Mouse (Mus musculus) olfactory bulb, adult 2 months (tissue): ENCODE data around the gene Hspg2. TPM values are rescaled to one million over a fixed set of nuclear protein-coding genes. Genes with fewer than 3 reads are reported as not detected.

Source experiments
- H3K27ac ChIP-seq: fragments of 200-500 bp; 2 replicates; pipeline ENCODE4 v1.5.1; 2012; ENCODE audit warnings: low read depth, low read length; ENCODE audit not compliant: insufficient read depth
- H3K4me1 ChIP-seq: fragments of 200-500 bp; 2 replicates; pipeline ENCODE4 v1.6.1; 2012; ENCODE audit warnings: low read length; ENCODE audit not compliant: control insufficient read depth, insufficient read depth
- H3K4me3 ChIP-seq: fragments of 200-500 bp; 2 replicates; pipeline ENCODE4 v1.5.1; 2012; ENCODE audit warnings: mild to moderate bottlenecking, low read depth, low read length, moderate library complexity; ENCODE audit not compliant: insufficient read depth
- CTCF ChIP-seq: fragments of 200-500 bp; IDR thresholded peaks from 2 replicates; pipeline ENCODE4 v1.5.1; 2012; ENCODE audit warnings: low read depth, mild to moderate bottlenecking, low read length, moderate library complexity; ENCODE audit not compliant: insufficient read depth
- POLR2A ChIP-seq: fragments of 200-500 bp; IDR thresholded peaks from 2 replicates; pipeline ENCODE4 v1.6.1; 2012; ENCODE audit warnings: mild to moderate bottlenecking, low read depth, low read length, moderate library complexity; ENCODE audit not compliant: insufficient read depth
- WGBS: fragments of 180-500 bp; shearing (Covaris S2); methylation state at CpG from one replicate; pipeline ENCODE4 v1.1.7; 2018; 5-methylcytosine and 5-hydroxymethylcytosine counted together
- polyA plus RNA-seq: library from polyadenylated mRNA; stranded (reverse); fragments of >200 nt; gene quantifications from 2 replicates; pipeline ENCODE4 v1.2.4, GENCODE M21; 2012; ENCODE audit warnings: low replicate concordance; ENCODE audit not compliant: missing spikeins, insufficient read depth, insufficient read length

Hspg2 gene
- polyA plus RNA-seq, 1 experiment: not detected

- 95% methylated on average over 10 of the region's 10 CpGs for WGBS
- no peak for TF ChIP-seq POLR2A
- TF ChIP-seq CTCF: no peak
Measured at GRCm38 (mm10) chr4:137502183-137502582, 33.6 kb downstream of the Hspg2 start.

GRCm38 (mm10) chr4:137502801-137503200 lies 34.2 kb downstream of the Hspg2 start:
- H3K4me1 ChIP-seq: 0 out of 2 replicates have a peak, but pooled peaks cover 3% of the 10 kb centered on the region

More at GRCm38 (mm10) chr4:137502183-137502582, 33.6 kb downstream of the Hspg2 start:
- Histone ChIP-seq H3K4me1 (0 out of 2 replicates have a peak, but pooled peaks cover 6% of the 10 kb centered on the region), H3K27ac (no peak overlapping the region), H3K4me3 (no peak overlapping the region)

GRCm38 (mm10) chr4:137503509-137503971 lies 35.0 kb downstream of the Hspg2 start:
- TF ChIP-seq CTCF (no peak), POLR2A (no peak)
- WGBS: 52% methylated on average over 6 of the region's 6 CpGs
- Histone ChIP-seq H3K27ac (no peak overlapping the region), H3K4me3 (no peak overlapping the region), H3K4me1 (no peaks in the 10 kb centered on the region)

More at GRCm38 (mm10) chr4:137502801-137503200, 34.2 kb downstream of the Hspg2 start:
- Histone ChIP-seq H3K27ac (no peak overlapping the region), H3K4me3 (no peak overlapping the region)
- TF ChIP-seq POLR2A (no peak), CTCF (no peak)
- WGBS: 67% methylated on average over 7 of the region's 7 CpGs

- H3K4me1 ChIP-seq: peaks cover 11% of the 10 kb centered on the region
- no peak overlapping the region for H3K27ac ChIP-seq
- 91% methylated on average over 10 of the region's 10 CpGs for WGBS
Measured at GRCm38 (mm10) chr4:137506629-137507028, 38.1 kb downstream of the Hspg2 start.

GRCm38 (mm10) chr4:137509528-137509927 lies 41.0 kb downstream of the Hspg2 start:
- no peak overlapping the region for H3K27ac ChIP-seq
- peaks cover 11% of the 10 kb centered on the region for H3K4me1 ChIP-seq
- no peak for TF ChIP-seq POLR2A
- no peak for TF ChIP-seq CTCF
- H3K4me3 ChIP-seq: no peak overlapping the region
- WGBS: 86% methylated on average over 9 of the region's 9 CpGs

More at GRCm38 (mm10) chr4:137506629-137507028, 38.1 kb downstream of the Hspg2 start:
- no peak overlapping the region for H3K4me3 ChIP-seq
- TF ChIP-seq POLR2A (no peak), CTCF (no peak)

- Histone ChIP-seq H3K4me1 (peaks cover 11% of the 10 kb centered on the region), H3K4me3 (no peak overlapping the region), H3K27ac (no peak overlapping the region)
- 79% methylated on average over 15 of the region's 15 CpGs for WGBS
- no peak for TF ChIP-seq CTCF
- TF ChIP-seq POLR2A: no peak
Measured at GRCm38 (mm10) chr4:137510021-137510696, 41.6 kb downstream of the Hspg2 start.

GRCm38 (mm10) chr4:137512897-137513296 lies 44.3 kb downstream of the Hspg2 start:
- Histone ChIP-seq H3K4me1 (peaks cover 11% of the 10 kb centered on the region), H3K27ac (no peak overlapping the region), H3K4me3 (no peak overlapping the region)
- 89% methylated on average over 6 of the region's 6 CpGs for whole genome bisulfite sequencing
- no peak for TF ChIP-seq CTCF
- TF ChIP-seq POLR2A: no peak

GRCm38 (mm10) chr4:137517989-137518691 lies 49.6 kb downstream of the Hspg2 start:
- WGBS: 92% methylated on average over 36 of the region's 36 CpGs
- 0 out of 2 replicates have a peak, but pooled peaks cover 3% of the 10 kb centered on the region for H3K4me1 ChIP-seq
- no peak for TF ChIP-seq CTCF
- TF ChIP-seq POLR2A: no peak
- H3K27ac ChIP-seq: no peak overlapping the region
- H3K4me3 ChIP-seq: no peak overlapping the region

GRCm38 (mm10) chr4:137518746-137519145 lies 50.2 kb downstream of the Hspg2 start:
- Histone ChIP-seq H3K4me3 (no peak overlapping the region), H3K4me1 (0 out of 2 replicates have a peak, but pooled peaks cover 3% of the 10 kb centered on the region), H3K27ac (no peak overlapping the region)
- 90% methylated on average over 14 of the region's 14 CpGs for WGBS
- TF ChIP-seq CTCF (no peak), POLR2A (no peak)

GRCm38 (mm10) chr4:137520346-137520745 lies 51.8 kb downstream of the Hspg2 start:
- H3K27ac ChIP-seq: no peak overlapping the region
- H3K4me1 ChIP-seq: 0 out of 2 replicates have a peak, but pooled peaks cover 3% of the 10 kb centered on the region
- 87% methylated on average over 5 of the region's 5 CpGs for WGBS
- no peak overlapping the region for H3K4me3 ChIP-seq
- no peak for TF ChIP-seq POLR2A
- no peak for TF ChIP-seq CTCF
